ENCODE assay signal across 8 mouse cellular contexts in genomic region chr7:45163735-45164490, GRCm38 (mm10). TPM values are rescaled to one million over a fixed set of nuclear protein-coding genes. Genes with fewer than 3 reads are reported as not detected.
DNase-seq lines count a peak whose midpoint lies in the region; ATAC-seq lines count a peak whose summit lies in the region.

Gene Slc17a7, plus strand, starts transcription at chr7:45163949.

- 0 out of 2 replicates have a peak within 1 kb of the TSS, but pooled peaks have one; percentile 3 for H3K27ac ChIP-seq in forebrain, embryonic 16.5 days (ENCODE audit: low read length)
- H3K27ac ChIP-seq in kidney, embryonic 14.5 days (ENCODE audit: low read depth, low read length), result no peak within 1 kb of the TSS
- no peak within 1 kb of the TSS for H3K27ac ChIP-seq in liver, embryonic 11.5 days (ENCODE audit: low read depth, low read length)
- no peak within 1 kb of the TSS for H3K27ac ChIP-seq in neural tube, embryonic 12.5 days

- peaks cover 39% of the 10 kb centered on the region for H3K27me3 ChIP-seq in forebrain, embryonic 16.5 days (replicated peaks; ENCODE audit: control insufficient read depth, insufficient read depth, low read length)
- H3K27me3 ChIP-seq in kidney, embryonic 14.5 days (ENCODE audit: control insufficient read depth, insufficient read depth, low read length), result peaks cover 64% of the 10 kb centered on the region
- H3K27me3 ChIP-seq in liver, embryonic 11.5 days (replicated peaks; ENCODE audit: control insufficient read depth, insufficient read depth, low read length), result peaks cover 66% of the 10 kb centered on the region
- peaks cover 67% of the 10 kb centered on the region for H3K27me3 ChIP-seq in neural tube, embryonic 12.5 days (replicated peaks)

- peak; percentile 5; the same call in 1 of the 2 replicates for ATAC-seq in cerebellum, adult (ENCODE audit: insufficient number of reproducible peaks, low FRiP score, low TSS enrichment)
- ATAC-seq in forebrain, embryonic 16.5 days, result no peak
- ATAC-seq in kidney, embryonic 14.5 days (ENCODE audit: low FRiP score, low TSS enrichment), result no peak
- ATAC-seq in liver, embryonic 11.5 days (replicated peaks; ENCODE audit: low FRiP score), result 0 out of 2 replicates have a peak, but pooled peaks have one; percentile 30
- no peak for ATAC-seq in neural tube, embryonic 12.5 days (ENCODE audit: low FRiP score, low read depth)

- H3K4me3 ChIP-seq in forebrain, embryonic 16.5 days (replicated peaks; ENCODE audit: low read length), result peak within 1 kb of the TSS; percentile 53
- peak within 1 kb of the TSS; percentile 44 for H3K4me3 ChIP-seq in kidney, embryonic 14.5 days (ENCODE audit: low read length)
- peak within 1 kb of the TSS; percentile 59 for H3K4me3 ChIP-seq in liver, embryonic 11.5 days (ENCODE audit: low read depth, low read length)
- H3K4me3 ChIP-seq in neural tube, embryonic 12.5 days, result peak within 1 kb of the TSS; percentile 35

- H3K4me1 ChIP-seq in forebrain, embryonic 16.5 days (replicated peaks; ENCODE audit: control insufficient read depth, insufficient read depth, low read length), result peaks cover 42% of the 10 kb centered on the region
- peaks cover 4% of the 10 kb centered on the region for H3K4me1 ChIP-seq in kidney, embryonic 14.5 days (ENCODE audit: control insufficient read depth, insufficient read depth, low read length)
- H3K4me1 ChIP-seq in liver, embryonic 11.5 days (replicated peaks; ENCODE audit: control insufficient read depth, insufficient read depth, low read length), result peaks cover 9% of the 10 kb centered on the region
- H3K4me1 ChIP-seq in neural tube, embryonic 12.5 days, result peaks cover 27% of the 10 kb centered on the region

- DNase-seq in cerebellum, postnatal 4 days (ENCODE audit: low spot score in 2 of 2), result no peak
- peak; percentile 88 for DNase-seq in cerebellum, adult 11-12 months
- DNase-seq in liver, embryonic 11.5 days (ENCODE audit: low spot score), result no peak
- DNase-seq in urinary bladder, postnatal 36 days (ENCODE audit: low spot score in 2 of 2), result no peak

- no peaks in the 10 kb centered on the region; the same call in 1 of the 2 replicates for H3K36me3 ChIP-seq in forebrain, embryonic 16.5 days (ENCODE audit: control insufficient read depth, insufficient read depth)
- H3K36me3 ChIP-seq in kidney, embryonic 14.5 days (ENCODE audit: control insufficient read depth, insufficient read depth, low read length), result peaks cover 7% of the 10 kb centered on the region; the same call in 1 of the 2 replicates
- peaks cover 2% of the 10 kb centered on the region; the same call in 1 of the 2 replicates for H3K36me3 ChIP-seq in liver, embryonic 11.5 days (ENCODE audit: control insufficient read depth, insufficient read depth, low read length)
- H3K36me3 ChIP-seq in neural tube, embryonic 12.5 days, result peaks cover 22% of the 10 kb centered on the region

- peak within 1 kb of the TSS; percentile 51 for H3K4me2 ChIP-seq in forebrain, embryonic 16.5 days (ENCODE audit: low read length)
- H3K4me2 ChIP-seq in kidney, embryonic 14.5 days (replicated peaks; ENCODE audit: low read depth, low read length), result peak within 1 kb of the TSS; percentile 64
- H3K4me2 ChIP-seq in liver, embryonic 11.5 days, result peak within 1 kb of the TSS; percentile 83
- peak within 1 kb of the TSS; percentile 65 for H3K4me2 ChIP-seq in neural tube, embryonic 12.5 days (replicated peaks)

- WGBS in forebrain, embryonic 16.5 days, result 1% methylated on average over 41 of the region's 41 CpGs
- 4% methylated on average over 38 of the region's 41 CpGs for WGBS in kidney, embryonic 14.5 days
- WGBS in liver, embryonic 11.5 days, result 2% methylated on average over 40 of the region's 41 CpGs
- WGBS in neural tube, embryonic 12.5 days, result 2% methylated on average over 41 of the region's 41 CpGs

- no peaks in the 10 kb centered on the region for H3K9me3 ChIP-seq in forebrain, embryonic 16.5 days (ENCODE audit: control insufficient read depth, low read length)
- H3K9me3 ChIP-seq in kidney, embryonic 14.5 days (ENCODE audit: control insufficient read depth, low read length), result peaks cover 3% of the 10 kb centered on the region; the same call in 1 of the 2 replicates
- peaks cover 3% of the 10 kb centered on the region for H3K9me3 ChIP-seq in liver, embryonic 11.5 days (ENCODE audit: control insufficient read depth, low read length)
- H3K9me3 ChIP-seq in neural tube, embryonic 12.5 days, result no peaks in the 10 kb centered on the region

- peak within 1 kb of the TSS; percentile 63 for H3K9ac ChIP-seq in forebrain, embryonic 16.5 days (replicated peaks; ENCODE audit: low read depth, low read length)
- peak within 1 kb of the TSS; percentile 56 for H3K9ac ChIP-seq in kidney, embryonic 14.5 days (ENCODE audit: low read depth, low read length)
- H3K9ac ChIP-seq in liver, embryonic 11.5 days (ENCODE audit: low read depth, low read length), result peak within 1 kb of the TSS; percentile 54; the same call in 1 of the 2 replicates
- peak within 1 kb of the TSS; percentile 56 for H3K9ac ChIP-seq in neural tube, embryonic 12.5 days

RNA-seq across cellular contexts. Expression of gene Slc17a7, which starts in this region (rescaled TPM):
- 20.1 and 22.8 TPM in 2 replicates for polyA plus RNA-seq in forebrain, embryonic 16.5 days (2015; fragmentation: Nextera tagmentation; extraction: Ambion mirVana)
- polyA plus RNA-seq in kidney, embryonic 14.5 days (2014; fragmentation: Nextera tagmentation; extraction: Ambion mirVana), result 0.10 and 0.28 TPM in 2 replicates
- 0.57 and 0.74 TPM in 2 replicates for polyA plus RNA-seq in liver, embryonic 11.5 days (2014; fragmentation: Nextera tagmentation; extraction: Ambion mirVana)
- polyA plus RNA-seq in neural tube, embryonic 12.5 days (2016; fragmentation: Nextera tagmentation; extraction: Ambion mirVana), result 2.0 and 2.6 TPM in 2 replicates

Comparison
In these comparisons a context has a peak if more than half of its experiments do, and no peak if none do; other contexts are left out.
1. Peak in ATAC-seq, H3K4me3 ChIP-seq, H3K9ac ChIP-seq and H3K4me2 ChIP-seq in liver, embryonic 11.5 days; RNA of the gene not detected or under 1 TPM.